Mouse (Mus musculus): Measurements from ENCODE around the gene Gm42906. TPM values are rescaled to one million over a fixed set of nuclear protein-coding genes. Genes with fewer than 3 reads are reported as not detected.

The Gm42906 gene
- polyA plus RNA-seq, 2 experiments: not detected

DNA sequence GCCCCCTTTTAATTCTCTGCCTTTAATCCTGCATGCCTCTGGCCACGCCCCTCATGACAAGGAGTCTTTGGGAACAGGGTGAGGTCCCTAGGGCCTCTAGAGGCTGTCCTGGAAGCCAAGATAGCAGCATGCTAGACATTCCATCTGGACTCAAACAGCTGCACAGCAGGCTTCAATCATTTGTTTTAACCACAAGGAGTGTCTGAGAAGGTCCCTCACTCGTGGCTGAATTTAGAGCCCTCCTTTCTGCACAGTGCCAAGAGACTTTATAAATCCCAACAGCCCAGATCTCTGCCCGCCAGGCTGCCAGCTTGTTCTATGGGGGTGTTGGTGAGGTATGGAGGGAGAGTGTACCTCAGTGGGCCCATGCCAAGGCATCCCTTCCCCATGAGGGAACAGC, 273.2 kb downstream of the Gm42906 start:
- DNase-seq (ENCODE audit: low read depth in 3 of 3, low spot score in 3 of 3): no peak
- Histone ChIP-seq H3K27ac (no peak overlapping the region), H3K4me3 (ENCODE audit: insufficient read depth in 1 of 2, low read depth in 2 of 2, low read length in 2 of 2) (no peak overlapping the region), H3K4me1 (replicated peaks; ENCODE audit: control insufficient read depth in 2 of 2, insufficient read depth in 2 of 2, low read length in 1 of 2) (peaks cover 0 to 9% of the 10 kb centered on the region in 2 experiments; a peak in 2 of 4 replicates), H3K36me3 (replicated peaks; ENCODE audit: control insufficient read depth, insufficient read depth, low read depth) (no peaks in the 10 kb centered on the region), H3K4me2 (ENCODE audit: low read depth) (no peak overlapping the region), H3K9me3 (ENCODE audit: control insufficient read depth, low read length) (no peaks in the 10 kb centered on the region), H3K9ac (replicated peaks) (no peak overlapping the region), H3K27me3 (ENCODE audit: control insufficient read depth, insufficient read depth, low read length) (no peaks in the 10 kb centered on the region)
- peak; percentile 30; the same call in 1 of the 2 replicates for ATAC-seq (ENCODE audit: insufficient read depth)
- 25% methylated on average over 3 of the region's 3 CpGs for WGBS (ENCODE audit: insufficient replicate concordance)
- no peak for TF ChIP-seq CTCF (IDR thresholded peaks at IDR 0.05; ENCODE audit: low read depth)
- no peak for TF ChIP-seq EP300 (IDR thresholded peaks at IDR 0.05; ENCODE audit: low read depth)

DNA sequence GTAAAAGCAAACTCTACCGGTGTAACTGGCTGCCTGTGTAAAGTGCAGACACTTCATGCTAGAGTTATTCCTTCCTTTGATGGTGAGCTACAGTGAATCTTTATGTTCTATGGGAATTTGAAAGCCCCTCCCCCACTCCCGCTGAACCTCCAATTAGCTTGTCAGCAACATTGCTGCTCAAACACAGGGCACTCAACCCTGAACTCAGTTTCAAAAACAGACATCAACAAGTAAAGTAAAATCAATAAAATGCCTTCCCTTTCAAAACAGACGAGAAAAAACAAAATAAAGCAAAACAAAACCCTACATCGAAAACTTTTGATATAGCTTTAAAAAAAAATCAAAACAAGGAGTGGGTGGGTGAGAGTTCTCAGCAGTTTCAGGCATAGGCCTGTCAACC, 273.9 kb downstream of the Gm42906 start:
- Histone ChIP-seq H3K9ac (replicated peaks) (no peak overlapping the region), H3K36me3 (replicated peaks; ENCODE audit: control insufficient read depth, insufficient read depth, low read depth) (no peaks in the 10 kb centered on the region), H3K4me1 (replicated peaks; ENCODE audit: control insufficient read depth in 2 of 2, insufficient read depth in 2 of 2, low read length in 1 of 2) (peaks cover 0 to 9% of the 10 kb centered on the region in 2 experiments; a peak in 2 of 4 replicates), H3K9me3 (ENCODE audit: control insufficient read depth, low read length) (no peaks in the 10 kb centered on the region), H3K27me3 (ENCODE audit: control insufficient read depth, insufficient read depth, low read length) (no peaks in the 10 kb centered on the region), H3K4me2 (ENCODE audit: low read depth) (no peak overlapping the region), H3K4me3 (ENCODE audit: insufficient read depth in 1 of 2, low read depth in 2 of 2, low read length in 2 of 2) (no peak overlapping the region), H3K27ac (no peak overlapping the region)
- ATAC-seq (ENCODE audit: insufficient read depth) (no peak), DNase-seq (ENCODE audit: low read depth in 3 of 3, low spot score in 3 of 3) (no peak)
- TF ChIP-seq EP300 (IDR thresholded peaks at IDR 0.05; ENCODE audit: low read depth) (no peak), CTCF (IDR thresholded peaks at IDR 0.05; ENCODE audit: low read depth) (no peak)
- whole genome bisulfite sequencing (ENCODE audit: insufficient replicate concordance): 61% methylated on average over 4 of the region's 4 CpGs

DNA sequence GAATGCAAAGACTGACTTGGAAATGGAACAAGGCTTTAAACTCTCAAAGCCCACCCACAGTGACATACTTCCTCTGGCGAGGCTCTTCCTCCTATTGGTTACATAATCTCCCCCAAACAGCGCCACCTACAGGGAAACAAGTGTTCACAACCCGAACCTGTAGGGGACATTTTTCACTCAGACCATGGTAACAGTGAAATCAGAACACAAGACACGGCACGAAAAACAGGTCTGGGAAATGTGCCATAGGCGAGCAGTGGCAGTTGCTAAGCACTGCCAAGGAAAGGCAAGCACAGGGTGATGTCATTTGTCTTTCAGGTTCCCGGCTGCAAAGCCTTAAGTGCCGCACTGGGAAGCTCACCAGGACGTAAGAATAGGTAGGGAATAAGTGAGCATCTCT, 276.4 kb downstream of the Gm42906 start:
- H3K9me3 ChIP-seq (ENCODE audit: control insufficient read depth, low read length): no peaks in the 10 kb centered on the region
- no peak for ATAC-seq (ENCODE audit: insufficient read depth)
- TF ChIP-seq EP300 (IDR thresholded peaks at IDR 0.05; ENCODE audit: low read depth) (no peak), CTCF (IDR thresholded peaks at IDR 0.05; ENCODE audit: low read depth) (peak; percentile 10; the same call in 1 of the 2 replicates)
- no peaks in the 10 kb centered on the region for H3K36me3 ChIP-seq (replicated peaks; ENCODE audit: control insufficient read depth, insufficient read depth, low read depth)
- H3K9ac ChIP-seq (replicated peaks): no peak overlapping the region
- DNase-seq (ENCODE audit: low read depth in 3 of 3, low spot score in 3 of 3): no peak
- 67% methylated on average over 9 of the region's 9 CpGs for WGBS (ENCODE audit: insufficient replicate concordance)
- no peaks in the 10 kb centered on the region for H3K27me3 ChIP-seq (ENCODE audit: control insufficient read depth, insufficient read depth, low read length)
- H3K4me1 ChIP-seq (replicated peaks; ENCODE audit: control insufficient read depth in 2 of 2, insufficient read depth in 2 of 2, low read length in 1 of 2): peaks cover 0 to 9% of the 10 kb centered on the region in 2 experiments; a peak in 2 of 4 replicates
- no peak overlapping the region for H3K27ac ChIP-seq
- H3K4me2 ChIP-seq (ENCODE audit: low read depth): no peak overlapping the region
- H3K4me3 ChIP-seq (ENCODE audit: insufficient read depth in 1 of 2, low read depth in 2 of 2, low read length in 2 of 2): no peak overlapping the region

DNA sequence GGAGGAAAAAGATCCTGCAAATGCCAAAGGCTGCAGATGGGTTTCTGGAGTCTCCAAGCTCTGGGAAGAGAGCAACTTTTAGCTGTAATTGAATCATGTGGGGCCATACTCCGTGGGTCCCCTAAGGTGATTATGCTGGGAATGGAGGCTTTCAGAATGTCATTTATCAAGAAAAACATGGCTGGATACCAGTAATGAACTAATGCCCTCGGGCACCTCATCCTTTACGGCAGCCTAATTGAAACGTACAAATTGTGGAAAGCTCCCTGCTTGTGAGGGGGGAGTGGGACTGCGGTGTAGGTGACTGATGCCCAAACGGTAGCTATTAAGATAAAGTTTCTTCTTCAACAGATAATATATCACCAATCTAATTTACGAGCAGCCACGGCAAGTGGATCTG, 278.5 kb downstream of the Gm42906 start:
- H3K4me3 ChIP-seq (ENCODE audit: insufficient read depth in 1 of 2, low read depth in 2 of 2, low read length in 2 of 2): no peak overlapping the region
- no peak for TF ChIP-seq CTCF (IDR thresholded peaks at IDR 0.05; ENCODE audit: low read depth)
- TF ChIP-seq EP300 (IDR thresholded peaks at IDR 0.05; ENCODE audit: low read depth): no peak
- WGBS (ENCODE audit: insufficient replicate concordance): 66% methylated on average over 8 of the region's 8 CpGs
- H3K9me3 ChIP-seq (ENCODE audit: control insufficient read depth, low read length): no peaks in the 10 kb centered on the region
- H3K27me3 ChIP-seq (ENCODE audit: control insufficient read depth, insufficient read depth, low read length): no peaks in the 10 kb centered on the region
- DNase-seq (ENCODE audit: low read depth in 3 of 3, low spot score in 3 of 3) (no peak), ATAC-seq (ENCODE audit: insufficient read depth) (no peak)
- no peaks in the 10 kb centered on the region for H3K36me3 ChIP-seq (replicated peaks; ENCODE audit: control insufficient read depth, insufficient read depth, low read depth)
- H3K27ac ChIP-seq: no peak overlapping the region
- H3K4me1 ChIP-seq (replicated peaks; ENCODE audit: control insufficient read depth in 2 of 2, insufficient read depth in 2 of 2, low read length in 1 of 2): no peaks in the 10 kb centered on the region; a peak in 1 of 4 replicates
- no peak overlapping the region for H3K9ac ChIP-seq (replicated peaks)
- H3K4me2 ChIP-seq (ENCODE audit: low read depth): no peak overlapping the region

DNA sequence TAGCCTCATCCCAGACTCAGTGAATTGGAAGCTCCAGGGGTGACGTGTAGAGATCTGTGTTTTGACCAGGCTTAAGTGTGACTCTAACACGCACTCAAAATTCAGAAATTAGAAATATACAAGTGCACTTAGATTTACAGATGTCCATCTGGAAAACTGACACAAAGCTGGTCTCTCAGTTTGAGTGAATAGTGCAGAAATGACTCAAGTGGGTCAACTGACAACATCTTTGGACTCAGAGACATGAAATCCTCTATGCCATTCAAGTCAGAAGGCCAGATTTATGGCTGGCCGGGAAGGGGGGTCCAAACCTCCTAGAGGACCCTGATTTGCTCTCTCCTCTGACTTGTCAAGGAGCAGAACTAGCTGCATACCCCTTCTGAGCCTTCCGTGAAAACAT, 279.9 kb downstream of the Gm42906 start:
- ATAC-seq (ENCODE audit: insufficient read depth) (no peak), DNase-seq (ENCODE audit: low read depth in 3 of 3, low spot score in 3 of 3) (no peak)
- no peaks in the 10 kb centered on the region for H3K9me3 ChIP-seq (ENCODE audit: control insufficient read depth, low read length)
- no peak overlapping the region for H3K4me3 ChIP-seq (ENCODE audit: insufficient read depth in 1 of 2, low read depth in 2 of 2, low read length in 2 of 2)
- no peaks in the 10 kb centered on the region; a peak in 1 of 4 replicates for H3K4me1 ChIP-seq (replicated peaks; ENCODE audit: control insufficient read depth in 2 of 2, insufficient read depth in 2 of 2, low read length in 1 of 2)
- H3K27me3 ChIP-seq (ENCODE audit: control insufficient read depth, insufficient read depth, low read length): no peaks in the 10 kb centered on the region
- TF ChIP-seq CTCF (IDR thresholded peaks at IDR 0.05; ENCODE audit: low read depth) (no peak), EP300 (IDR thresholded peaks at IDR 0.05; ENCODE audit: low read depth) (no peak)
- H3K27ac ChIP-seq: no peak overlapping the region
- no peak overlapping the region for H3K4me2 ChIP-seq (ENCODE audit: low read depth)
- WGBS (ENCODE audit: insufficient replicate concordance): 63% methylated on average over 4 of the region's 4 CpGs
- no peak overlapping the region for H3K9ac ChIP-seq (replicated peaks)
- no peaks in the 10 kb centered on the region for H3K36me3 ChIP-seq (replicated peaks; ENCODE audit: control insufficient read depth, insufficient read depth, low read depth)
